Mouse (Mus musculus): ENCODE data around the gene Tmem88. TPM values are rescaled to one million over a fixed set of nuclear protein-coding genes. Genes with fewer than 3 reads are reported as not detected.

The Tmem88 gene
- polyA plus RNA-seq, 1 experiment from 2014 or later: 5.9 TPM

DNA sequence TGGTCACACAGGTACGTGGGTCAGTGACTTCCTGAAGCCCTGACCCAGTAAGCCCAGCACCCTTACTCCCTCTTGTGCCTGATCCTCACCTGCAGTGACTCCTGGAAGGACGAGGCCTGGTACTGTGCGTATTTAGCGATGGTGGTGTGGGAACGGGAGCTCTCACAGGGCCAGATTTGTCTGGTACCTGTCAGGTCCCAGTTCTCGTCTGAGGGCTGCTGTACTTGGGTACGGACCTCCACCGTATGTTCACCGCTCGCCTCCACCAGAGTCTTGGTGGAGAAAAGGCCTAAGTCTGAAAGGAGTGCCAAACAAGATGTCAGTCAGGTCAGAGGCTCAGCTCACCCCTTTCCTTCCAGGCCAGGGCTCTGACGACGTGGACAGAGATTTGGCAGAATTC lies 4.0 kb upstream of the Tmem88 start:
- Histone ChIP-seq H3K4me3 (ENCODE audit: low read depth, low read length) (no peak overlapping the region), H3K36me3 (ENCODE audit: control insufficient read depth, insufficient read depth, low read length) (peaks cover 56% of the 10 kb centered on the region), H3K27me3 (ENCODE audit: control insufficient read depth, insufficient read depth, low read depth, low read length) (no peaks in the 10 kb centered on the region), H3K4me2 (ENCODE audit: low read length) (no peak overlapping the region), H3K9me3 (replicated peaks; ENCODE audit: control insufficient read depth, low read length, poor library complexity, severe bottlenecking) (no peaks in the 10 kb centered on the region), H3K9ac (ENCODE audit: low read depth, low read length) (no peak overlapping the region), H3K4me1 (ENCODE audit: control insufficient read depth, insufficient read depth, low read length) (no peaks in the 10 kb centered on the region; the same call in 1 of the 2 replicates), H3K27ac (ENCODE audit: low read length) (no peak overlapping the region)
- WGBS: 86% methylated on average over 12 of the region's 12 CpGs
- ATAC-seq: no peak

DNA sequence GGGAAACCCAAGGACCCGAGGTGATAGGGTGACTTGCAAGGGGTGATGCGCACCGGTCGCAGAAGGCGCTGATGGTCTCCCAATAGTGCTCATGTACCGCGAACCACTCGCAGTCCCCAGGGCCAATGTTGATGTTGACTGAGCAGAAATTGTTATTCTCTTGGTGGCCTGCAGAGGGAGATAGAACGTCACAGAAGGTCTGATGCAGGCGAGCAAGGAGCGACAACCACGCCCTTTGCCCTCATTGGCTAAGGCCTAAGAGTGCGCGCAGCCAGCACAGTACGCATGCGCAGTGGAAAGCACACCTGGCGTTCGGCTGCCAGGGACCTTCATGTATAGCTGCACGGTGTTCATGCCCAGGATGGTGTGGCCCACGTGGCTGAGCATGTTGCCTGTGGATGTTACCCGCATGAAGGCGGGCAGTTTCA lies 3.2 kb upstream of the Tmem88 start:
- Histone ChIP-seq H3K4me2 (ENCODE audit: low read length) (no peak overlapping the region), H3K4me3 (ENCODE audit: low read depth, low read length) (no peak overlapping the region), H3K9me3 (replicated peaks; ENCODE audit: control insufficient read depth, low read length, poor library complexity, severe bottlenecking) (no peaks in the 10 kb centered on the region), H3K4me1 (ENCODE audit: control insufficient read depth, insufficient read depth, low read length) (peaks cover 5% of the 10 kb centered on the region; the same call in 1 of the 2 replicates), H3K36me3 (ENCODE audit: control insufficient read depth, insufficient read depth, low read length) (peaks cover 51% of the 10 kb centered on the region), H3K27ac (ENCODE audit: low read length) (no peak overlapping the region), H3K27me3 (ENCODE audit: control insufficient read depth, insufficient read depth, low read depth, low read length) (no peaks in the 10 kb centered on the region), H3K9ac (ENCODE audit: low read depth, low read length) (no peak overlapping the region)
- WGBS: 14% methylated on average over 22 of the region's 22 CpGs
- ATAC-seq: peak; percentile 78

DNA sequence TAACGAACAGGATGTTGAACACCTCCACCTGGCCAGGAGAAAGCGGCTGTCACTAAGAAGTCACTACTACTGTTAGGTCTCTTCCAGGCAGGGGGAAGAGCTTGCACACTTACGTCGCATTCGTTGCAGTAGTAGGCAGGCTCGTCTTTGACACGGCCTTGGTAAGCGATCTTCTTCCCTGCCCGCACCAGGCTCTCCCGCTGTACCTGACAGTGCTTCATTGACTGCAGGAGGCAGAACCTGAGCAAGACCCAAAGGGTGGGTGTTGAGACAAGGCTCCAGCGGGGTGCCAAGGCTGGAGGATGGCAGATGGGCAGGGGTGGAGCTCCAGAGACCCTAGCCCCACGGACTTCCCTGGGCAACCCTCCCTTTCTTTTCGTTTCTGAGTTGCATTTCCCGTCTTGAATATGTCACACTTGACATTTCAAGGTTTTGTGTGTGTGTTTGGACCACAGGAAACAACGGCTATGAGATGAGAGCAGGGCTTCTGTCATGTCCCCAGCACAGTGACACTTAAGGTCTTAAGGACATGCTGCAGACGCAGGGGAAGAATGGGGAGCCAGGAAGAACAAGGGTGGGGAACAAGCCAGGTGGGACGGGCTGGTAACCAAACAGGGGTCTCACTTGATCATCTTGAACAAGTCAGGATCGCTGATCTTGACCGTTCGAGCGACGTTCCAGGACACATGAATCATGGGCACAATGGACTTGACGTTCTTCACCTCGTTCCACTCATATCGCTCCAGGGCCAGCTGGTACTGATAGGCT lies 2.2 kb upstream of the Tmem88 start:
- Histone ChIP-seq H3K4me3 (ENCODE audit: low read depth, low read length) (no peak overlapping the region), H3K9ac (ENCODE audit: low read depth, low read length) (no peak overlapping the region), H3K9me3 (replicated peaks; ENCODE audit: control insufficient read depth, low read length, poor library complexity, severe bottlenecking) (no peaks in the 10 kb centered on the region), H3K36me3 (ENCODE audit: control insufficient read depth, insufficient read depth, low read length) (peaks cover 41% of the 10 kb centered on the region), H3K27me3 (ENCODE audit: control insufficient read depth, insufficient read depth, low read depth, low read length) (no peaks in the 10 kb centered on the region), H3K27ac (ENCODE audit: low read length) (no peak overlapping the region), H3K4me1 (ENCODE audit: control insufficient read depth, insufficient read depth, low read length) (peaks cover 6% of the 10 kb centered on the region; the same call in 1 of the 2 replicates), H3K4me2 (ENCODE audit: low read length) (no peak overlapping the region)
- WGBS: 75% methylated on average over 25 of the region's 25 CpGs
- ATAC-seq: no peak

DNA sequence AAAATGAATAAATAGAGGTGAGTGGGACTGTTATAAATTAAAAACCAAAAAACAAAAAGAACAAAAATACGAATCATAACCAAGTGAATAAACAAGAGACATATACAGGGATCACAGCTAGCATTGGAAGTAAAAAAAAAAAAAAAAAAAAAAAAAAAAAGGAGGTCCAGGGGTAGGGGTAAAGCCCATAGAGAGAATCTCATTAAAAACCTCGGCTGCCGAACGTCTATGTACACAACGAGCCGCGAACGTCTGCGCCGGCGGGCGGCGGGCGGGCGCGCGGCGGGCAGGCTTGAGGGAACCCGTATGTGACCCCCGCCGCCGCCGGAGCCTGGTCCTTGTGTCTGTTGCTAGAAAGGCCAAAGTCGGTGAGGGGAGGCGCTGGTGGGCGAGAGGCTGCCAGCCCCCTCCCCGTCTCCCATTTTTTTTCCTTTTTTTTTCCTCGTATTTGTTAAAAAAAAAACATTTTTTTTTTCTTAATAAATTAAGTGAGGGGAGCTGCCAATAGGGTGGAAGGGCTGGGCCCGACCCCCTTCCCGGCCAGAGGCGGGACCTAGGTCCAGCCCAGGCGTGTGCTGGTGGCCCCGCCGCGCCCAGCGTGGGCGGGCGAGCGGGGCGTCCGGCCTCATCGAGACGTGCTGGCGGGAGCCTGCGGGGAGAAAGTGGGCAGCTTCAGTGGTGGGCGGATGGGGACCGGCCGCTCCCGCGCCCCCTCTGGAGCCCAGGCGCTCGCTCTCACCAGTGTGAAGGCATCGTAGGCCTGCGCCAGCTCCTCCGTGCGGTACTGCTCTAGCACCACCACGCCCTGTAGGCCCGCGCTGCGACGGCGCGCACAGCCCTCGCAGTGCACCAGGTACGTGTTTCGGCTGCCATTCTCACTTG lies 1.4 kb upstream of the Tmem88 start:
- H3K4me2 ChIP-seq (ENCODE audit: low read length): no peak overlapping the region
- H3K36me3 ChIP-seq (ENCODE audit: control insufficient read depth, insufficient read depth, low read length): peaks cover 33% of the 10 kb centered on the region
- ATAC-seq: no peak
- no peaks in the 10 kb centered on the region for H3K9me3 ChIP-seq (replicated peaks; ENCODE audit: control insufficient read depth, low read length, poor library complexity, severe bottlenecking)
- H3K27me3 ChIP-seq (ENCODE audit: control insufficient read depth, insufficient read depth, low read depth, low read length): no peaks in the 10 kb centered on the region
- 21% methylated on average over 66 of the region's 66 CpGs for WGBS
- H3K9ac ChIP-seq (ENCODE audit: low read depth, low read length): no peak overlapping the region
- H3K27ac ChIP-seq (ENCODE audit: low read length): no peak overlapping the region
- H3K4me3 ChIP-seq (ENCODE audit: low read depth, low read length): no peak overlapping the region
- H3K4me1 ChIP-seq (ENCODE audit: control insufficient read depth, insufficient read depth, low read length): peaks cover 7% of the 10 kb centered on the region

DNA sequence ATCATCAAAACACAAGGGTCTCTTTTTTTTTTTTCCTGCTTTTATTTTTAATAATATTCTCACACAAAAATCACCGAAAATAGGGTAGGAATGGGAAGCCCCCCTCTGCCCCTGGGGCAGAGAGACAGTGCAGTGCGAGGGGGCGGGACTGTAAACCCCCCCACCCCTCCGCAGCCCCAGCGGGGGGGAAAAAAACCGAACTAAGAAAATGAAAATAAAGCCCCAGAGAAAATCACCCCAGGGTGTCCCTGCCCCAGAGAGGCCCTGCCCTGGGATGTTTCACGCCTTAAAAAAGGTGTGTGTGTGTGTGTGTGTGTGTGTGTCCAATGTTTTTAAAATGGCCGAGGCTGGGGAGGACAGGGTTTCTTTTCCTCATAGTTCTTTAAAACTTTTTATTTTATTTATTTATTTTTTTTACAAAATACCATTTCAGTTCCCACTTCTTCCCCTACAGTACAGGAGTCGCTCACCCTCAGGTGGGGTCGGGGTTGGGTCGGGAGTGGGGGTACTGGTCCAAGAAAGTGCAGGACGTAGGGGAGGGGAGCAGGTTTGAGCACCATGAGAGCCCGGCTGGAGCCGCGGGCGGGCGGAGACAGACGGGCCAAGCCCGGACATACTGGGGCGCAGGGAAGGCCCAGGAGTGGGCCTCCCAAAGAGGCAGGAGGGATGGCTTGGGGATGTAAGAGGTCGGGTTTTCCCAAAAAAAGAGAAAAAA lies 609 bp upstream of the Tmem88 start:
- H3K36me3 ChIP-seq (ENCODE audit: control insufficient read depth, insufficient read depth, low read length): peaks cover 25% of the 10 kb centered on the region
- 20% methylated on average over 21 of the region's 21 CpGs for WGBS
- no peaks in the 10 kb centered on the region for H3K27me3 ChIP-seq (ENCODE audit: control insufficient read depth, insufficient read depth, low read depth, low read length)
- H3K4me3 ChIP-seq (ENCODE audit: low read depth, low read length): no peak overlapping the region
- no peak overlapping the region for H3K4me2 ChIP-seq (ENCODE audit: low read length)
- H3K9ac ChIP-seq (ENCODE audit: low read depth, low read length): no peak overlapping the region
- no peak for ATAC-seq
- H3K27ac ChIP-seq (ENCODE audit: low read length): no peak overlapping the region
- peaks cover 11% of the 10 kb centered on the region for H3K4me1 ChIP-seq (ENCODE audit: control insufficient read depth, insufficient read depth, low read length)
- H3K9me3 ChIP-seq (replicated peaks; ENCODE audit: control insufficient read depth, low read length, poor library complexity, severe bottlenecking): no peaks in the 10 kb centered on the region

DNA sequence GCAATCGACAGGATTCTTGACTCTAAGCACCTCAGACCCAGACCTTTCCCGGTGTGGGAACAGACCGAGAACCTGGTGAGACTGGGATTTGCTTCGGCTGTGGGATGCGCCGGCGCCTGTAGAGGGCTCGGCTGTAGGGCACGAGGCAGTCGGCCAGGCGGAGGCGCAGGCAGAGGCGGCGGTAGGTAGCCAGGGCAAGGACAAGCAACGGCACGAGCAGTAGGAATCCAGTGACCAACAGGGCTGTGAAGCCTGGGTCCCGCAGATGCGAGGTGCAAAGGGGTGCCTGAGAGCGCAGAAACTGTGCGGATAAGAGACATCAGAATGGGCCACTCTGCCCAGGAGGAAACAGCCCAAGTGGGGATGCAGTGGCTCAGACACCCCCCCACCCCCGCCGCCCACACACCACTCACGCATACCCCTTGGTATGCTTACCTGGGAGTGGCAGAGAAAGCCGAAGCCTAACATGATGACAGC lies 415 bp downstream of the Tmem88 start:
- WGBS: 11% methylated on average over 24 of the region's 24 CpGs
- Histone ChIP-seq H3K4me1 (ENCODE audit: control insufficient read depth, insufficient read depth, low read length) (peaks cover 11% of the 10 kb centered on the region), H3K27me3 (ENCODE audit: control insufficient read depth, insufficient read depth, low read depth, low read length) (no peaks in the 10 kb centered on the region), H3K4me2 (ENCODE audit: low read length) (no peak overlapping the region), H3K36me3 (ENCODE audit: control insufficient read depth, insufficient read depth, low read length) (peaks cover 20% of the 10 kb centered on the region), H3K27ac (ENCODE audit: low read length) (no peak overlapping the region), H3K9me3 (replicated peaks; ENCODE audit: control insufficient read depth, low read length, poor library complexity, severe bottlenecking) (no peaks in the 10 kb centered on the region), H3K9ac (ENCODE audit: low read depth, low read length) (peak overlapping the region; percentile 40), H3K4me3 (ENCODE audit: low read depth, low read length) (peak overlapping the region; percentile 9; the same call in 1 of the 2 replicates)
- ATAC-seq: no peak

DNA sequence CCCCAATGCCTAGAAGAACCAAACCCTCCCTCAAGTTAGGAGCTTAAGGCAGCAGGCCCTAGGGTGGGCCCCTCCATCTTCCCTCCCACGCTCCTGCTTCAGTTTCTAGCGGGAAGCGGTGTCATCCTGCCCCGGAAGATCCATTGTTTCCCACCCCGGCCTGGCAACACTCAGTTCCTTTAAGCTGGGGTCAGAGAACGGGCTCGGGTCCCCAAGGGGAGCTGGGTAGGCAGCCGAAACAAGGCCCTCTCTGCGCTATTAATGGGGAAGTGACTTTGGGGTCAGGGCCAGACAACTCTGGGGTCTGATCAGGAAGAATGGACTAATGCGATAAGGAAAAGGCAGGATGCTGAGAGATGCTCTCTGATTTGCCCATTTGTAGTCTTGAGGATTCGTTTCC lies 1.3 kb downstream of the Tmem88 start:
- no peak overlapping the region for H3K4me3 ChIP-seq (ENCODE audit: low read depth, low read length)
- peak overlapping the region; percentile 77; the same call in 1 of the 2 replicates for H3K9ac ChIP-seq (ENCODE audit: low read depth, low read length)
- no peaks in the 10 kb centered on the region for H3K27me3 ChIP-seq (ENCODE audit: control insufficient read depth, insufficient read depth, low read depth, low read length)
- peaks cover 11% of the 10 kb centered on the region for H3K4me1 ChIP-seq (ENCODE audit: control insufficient read depth, insufficient read depth, low read length)
- H3K36me3 ChIP-seq (ENCODE audit: control insufficient read depth, insufficient read depth, low read length): peaks cover 14% of the 10 kb centered on the region
- WGBS: 24% methylated on average over 11 of the region's 11 CpGs
- peak overlapping the region; percentile 77 for H3K4me2 ChIP-seq (ENCODE audit: low read length)
- no peak for ATAC-seq
- H3K27ac ChIP-seq (ENCODE audit: low read length): no peak overlapping the region
- H3K9me3 ChIP-seq (replicated peaks; ENCODE audit: control insufficient read depth, low read length, poor library complexity, severe bottlenecking): no peaks in the 10 kb centered on the region

DNA sequence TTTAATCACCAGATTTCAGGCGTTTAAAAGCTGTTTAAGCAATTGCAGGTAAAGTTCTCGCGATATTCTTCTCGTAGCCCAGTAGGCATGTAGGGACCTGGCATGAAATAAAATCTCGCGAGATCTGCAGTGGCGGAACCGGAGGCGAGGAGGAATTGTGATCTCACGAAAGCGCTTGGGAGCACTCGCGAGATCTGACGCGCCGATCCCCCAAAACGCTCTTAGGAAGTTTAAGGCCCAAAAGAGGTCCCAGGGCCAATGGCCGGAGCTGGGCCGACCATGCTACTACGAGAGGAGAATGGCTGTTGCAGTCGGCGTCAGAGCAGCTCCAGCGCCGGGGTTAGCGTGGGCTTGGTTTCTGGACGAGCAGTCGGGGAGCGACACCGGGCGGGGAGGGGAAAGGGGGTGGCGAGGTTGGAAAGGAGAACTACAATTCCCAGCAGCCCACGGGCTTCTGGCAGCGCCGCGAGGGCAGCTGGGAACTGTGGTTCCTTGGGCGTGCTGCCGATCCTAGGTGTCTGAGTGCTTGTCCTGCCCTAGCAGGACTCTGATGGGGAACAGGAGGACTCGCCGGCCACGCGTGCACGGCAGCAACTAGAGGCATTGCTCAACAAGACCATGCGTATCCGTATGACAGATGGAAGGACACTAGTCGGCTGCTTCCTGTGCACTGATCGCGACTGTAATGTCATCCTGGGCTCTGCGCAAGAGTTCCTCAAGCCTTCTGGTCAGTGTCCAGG lies 2.2 kb downstream of the Tmem88 start:
- H3K4me1 ChIP-seq (ENCODE audit: control insufficient read depth, insufficient read depth, low read length): peaks cover 11% of the 10 kb centered on the region
- H3K36me3 ChIP-seq (ENCODE audit: control insufficient read depth, insufficient read depth, low read length): peaks cover 11% of the 10 kb centered on the region
- no peaks in the 10 kb centered on the region for H3K27me3 ChIP-seq (ENCODE audit: control insufficient read depth, insufficient read depth, low read depth, low read length)
- ATAC-seq: peak; percentile 92
- H3K4me3 ChIP-seq (ENCODE audit: low read depth, low read length): peak overlapping the region; percentile 74
- no peaks in the 10 kb centered on the region for H3K9me3 ChIP-seq (replicated peaks; ENCODE audit: control insufficient read depth, low read length, poor library complexity, severe bottlenecking)
- peak overlapping the region; percentile 81 for H3K4me2 ChIP-seq (ENCODE audit: low read length)
- H3K9ac ChIP-seq (ENCODE audit: low read depth, low read length): peak overlapping the region; percentile 77
- peak overlapping the region; percentile 99 for H3K27ac ChIP-seq (ENCODE audit: low read length)
- under 1% methylated on average over 43 of the region's 48 CpGs for WGBS

All from midbrain, embryonic 16.5 days (tissue).